Mouse (Mus musculus) thymus, adult 2 months (tissue): ENCODE measurements around the gene Myadml2. TPM values are rescaled to one million over a fixed set of nuclear protein-coding genes. Genes with fewer than 3 reads are reported as not detected.

ENCODE experiments used
- DNase-seq: peaks from one replicate; pipeline ENCODE4 v3.0.0; 2021
- H3K27ac ChIP-seq: fragments of 200-500 bp; 2 replicates; pipeline ENCODE4 v1.5.1; 2012; ENCODE audit warnings: low read length, control low read depth; ENCODE audit not compliant: control insufficient read depth, insufficient read depth
- H3K27me3 ChIP-seq: fragments of 200-500 bp; 2 replicates; pipeline ENCODE4 v1.6.1; 2012; ENCODE audit warnings: mild to moderate bottlenecking, low read length, moderate library complexity, mixed read lengths; ENCODE audit not compliant: control insufficient read depth, insufficient read depth
- H3K36me3 ChIP-seq: fragments of 200-500 bp; 2 replicates; pipeline ENCODE4 v1.6.1; 2012; ENCODE audit warnings: mild to moderate bottlenecking, low read length, moderate library complexity; ENCODE audit not compliant: control insufficient read depth, insufficient read depth
- H3K4me1 ChIP-seq: fragments of 200-500 bp; replicated peaks from 2 replicates; pipeline ENCODE4 v1.6.1; 2012; ENCODE audit warnings: low read length; ENCODE audit not compliant: control insufficient read depth, insufficient read depth
- H3K4me3 ChIP-seq: fragments of 200-500 bp; 2 replicates; pipeline ENCODE4 v1.5.1; 2012; ENCODE audit warnings: mild to moderate bottlenecking, low read length, control low read depth, moderate library complexity; ENCODE audit not compliant: control insufficient read depth, insufficient read depth
- CTCF ChIP-seq: fragments of 200-500 bp; IDR thresholded peaks from 2 replicates; pipeline ENCODE4 v1.5.1; 2012; ENCODE audit warnings: mild to moderate bottlenecking, control low read depth, low read length, moderate library complexity, borderline replicate concordance; ENCODE audit not compliant: control insufficient read depth, poor library complexity, insufficient read depth; ENCODE audit errors: extremely low read depth
- POLR2A ChIP-seq: fragments of 200-500 bp; IDR thresholded peaks from 2 replicates; pipeline ENCODE4 v1.6.1; 2012; ENCODE audit warnings: mild to moderate bottlenecking, low read length, control low read depth, moderate library complexity; ENCODE audit not compliant: control insufficient read depth, poor library complexity, insufficient read depth; ENCODE audit errors: extremely low read depth
- WGBS: fragments of 180-500 bp; shearing (Covaris S2); methylation state at CpG from one replicate; pipeline ENCODE4 v1.1.7; 2018; 5-methylcytosine and 5-hydroxymethylcytosine counted together
- polyA plus RNA-seq: library from polyadenylated mRNA; depleted of rRNA; stranded (reverse); fragments of >200 nt; gene quantifications from 2 replicates; pipeline ENCODE4 v1.2.3, GENCODE M21; 2012

The Myadml2 gene
- polyA plus RNA-seq, 1 experiment, result 3.2 TPM

DNA sequence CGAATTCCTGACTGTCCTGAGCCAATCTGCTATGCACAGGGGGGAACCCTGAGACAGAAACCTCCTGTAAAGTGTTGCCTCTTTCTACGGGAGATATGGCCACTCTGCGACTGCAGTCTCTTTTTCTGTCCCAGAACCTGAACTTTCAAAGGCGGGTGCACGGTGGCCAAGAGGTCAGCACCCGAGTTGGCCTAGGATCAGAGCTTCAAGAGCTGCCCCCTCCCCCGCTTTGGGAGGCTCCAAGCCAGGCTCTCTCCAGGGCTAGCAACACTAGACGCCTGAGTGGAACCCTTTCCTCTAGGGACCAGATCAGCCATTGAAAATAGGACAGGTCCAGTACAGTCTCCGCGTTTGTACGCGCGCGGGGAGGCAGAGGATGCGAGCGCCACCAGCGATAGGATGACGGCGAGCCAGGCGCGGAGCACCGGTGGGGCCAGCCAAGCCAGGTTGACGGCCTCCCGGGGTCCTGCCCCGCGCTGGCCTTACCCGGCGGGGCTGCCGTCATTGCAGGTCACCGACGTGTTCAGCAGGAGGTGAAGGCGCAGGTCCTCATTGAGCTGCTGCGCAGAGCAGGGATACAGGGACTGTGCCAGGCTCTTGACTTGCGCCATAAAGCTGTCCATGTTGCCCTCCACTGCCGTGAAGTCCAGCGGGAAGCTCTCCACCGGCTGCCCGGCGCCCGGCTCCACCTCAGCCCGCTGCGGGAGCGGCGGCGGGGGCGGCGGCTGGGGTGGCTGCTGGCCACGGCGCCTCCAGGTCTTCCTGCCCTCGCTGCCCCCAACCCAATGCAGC lies 11.7 kb upstream of the Myadml2 start:
- H3K4me1 ChIP-seq, result peaks cover 14% of the 10 kb centered on the region
- 9% methylated on average over 50 of the region's 50 CpGs for WGBS
- no peak overlapping the region for H3K27ac ChIP-seq
- no peak overlapping the region; the same call in 1 of the 2 replicates for H3K4me3 ChIP-seq
- H3K27me3 ChIP-seq, result peaks cover 25% of the 10 kb centered on the region
- no peak for TF ChIP-seq POLR2A
- no peak for TF ChIP-seq CTCF
- no peak for DNase-seq
- H3K36me3 ChIP-seq, result no peaks in the 10 kb centered on the region

DNA sequence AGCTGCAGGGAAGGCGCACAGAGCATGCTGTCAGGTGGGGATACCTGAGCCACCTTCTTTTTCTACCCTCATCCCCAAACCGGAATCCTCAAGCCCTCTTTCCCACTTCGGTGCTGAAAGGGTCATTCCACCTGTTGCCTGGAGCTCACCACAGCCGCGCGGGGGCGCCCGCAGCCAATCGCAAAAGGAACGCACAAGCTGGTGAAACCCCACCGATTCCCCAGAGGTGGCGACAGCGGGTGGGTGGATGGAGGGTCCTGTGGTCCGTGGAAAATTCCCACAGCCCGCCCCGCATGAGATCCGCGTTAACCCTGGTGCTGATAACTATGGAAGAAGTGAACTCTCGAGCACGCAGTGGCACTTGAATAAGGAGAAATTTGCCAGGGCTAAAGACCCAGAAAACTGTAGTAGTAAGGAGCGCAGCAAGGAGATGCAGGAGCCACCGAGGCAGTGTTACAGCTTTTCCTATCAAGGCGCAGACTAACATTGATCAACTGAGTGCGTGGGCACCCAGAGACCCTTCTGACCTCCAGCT lies 11.0 kb upstream of the Myadml2 start:
- H3K27me3 ChIP-seq, result peaks cover 25% of the 10 kb centered on the region

DNA sequence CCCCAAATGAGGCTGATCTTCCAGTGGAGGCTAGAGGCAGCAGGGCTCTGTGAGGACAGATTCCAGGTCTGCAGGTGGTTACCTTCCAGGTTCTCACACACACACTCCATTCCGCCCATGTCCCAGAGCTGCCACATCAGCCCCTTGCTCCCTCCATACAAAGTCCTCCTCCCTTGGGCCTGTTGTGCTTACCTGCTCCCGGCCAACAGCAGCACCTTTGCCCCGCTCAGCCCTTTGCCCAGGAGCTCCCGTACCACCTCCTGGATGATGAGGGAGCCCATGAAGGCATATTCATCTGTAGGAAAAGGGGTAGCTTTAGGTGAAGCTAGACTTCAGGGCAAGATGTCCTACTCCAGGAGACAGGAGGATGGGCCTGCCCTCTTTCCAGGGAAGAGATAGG lies 9.3 kb upstream of the Myadml2 start:
- H3K4me1 ChIP-seq, result peaks cover 14% of the 10 kb centered on the region
- WGBS, result 96% methylated on average over 4 of the region's 4 CpGs
- H3K27me3 ChIP-seq, result peaks cover 21% of the 10 kb centered on the region
- no peak overlapping the region for H3K27ac ChIP-seq
- no peaks in the 10 kb centered on the region for H3K36me3 ChIP-seq
- no peak for DNase-seq
- no peak overlapping the region for H3K4me3 ChIP-seq
- TF ChIP-seq CTCF (no peak), POLR2A (no peak)

More for the DNA sequence above, 11.0 kb upstream of the Myadml2 start:
- Histone ChIP-seq H3K36me3 (no peaks in the 10 kb centered on the region), H3K4me3 (no peak overlapping the region), H3K27ac (no peak overlapping the region), H3K4me1 (peaks cover 14% of the 10 kb centered on the region)
- DNase-seq, result peak; percentile 87
- TF ChIP-seq POLR2A, result no peak
- peak; percentile 89 for TF ChIP-seq CTCF
- 4% methylated on average over 24 of the region's 24 CpGs for WGBS

DNA sequence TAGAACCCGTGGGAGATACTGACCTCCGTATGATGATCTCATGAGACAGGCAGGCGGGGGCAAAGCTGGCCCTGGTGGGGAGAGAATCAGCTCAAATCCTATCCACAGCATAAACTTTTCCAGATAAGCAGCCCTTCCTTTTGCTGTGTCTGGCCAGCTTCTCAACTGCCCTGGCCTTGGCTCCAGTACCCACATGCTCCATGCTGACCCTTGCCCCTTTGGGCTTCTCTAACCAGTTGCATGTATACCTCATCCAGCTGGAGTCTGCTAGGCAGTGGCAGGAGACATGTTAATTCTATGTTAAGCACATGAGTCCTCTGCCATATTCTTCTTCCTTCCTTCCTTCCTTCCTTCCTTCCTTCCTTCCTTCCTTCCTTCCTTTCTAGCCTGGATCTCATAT lies 6.8 kb upstream of the Myadml2 start:
- Histone ChIP-seq H3K4me1 (0 out of 2 replicates have a peak, but pooled peaks cover 2% of the 10 kb centered on the region), H3K27ac (no peak overlapping the region), H3K4me3 (no peak overlapping the region), H3K27me3 (peaks cover 5% of the 10 kb centered on the region; the same call in 1 of the 2 replicates), H3K36me3 (no peaks in the 10 kb centered on the region)
- WGBS, result 89% methylated on average over 3 of the region's 3 CpGs
- no peak for TF ChIP-seq CTCF
- TF ChIP-seq POLR2A, result no peak
- DNase-seq, result no peak

DNA sequence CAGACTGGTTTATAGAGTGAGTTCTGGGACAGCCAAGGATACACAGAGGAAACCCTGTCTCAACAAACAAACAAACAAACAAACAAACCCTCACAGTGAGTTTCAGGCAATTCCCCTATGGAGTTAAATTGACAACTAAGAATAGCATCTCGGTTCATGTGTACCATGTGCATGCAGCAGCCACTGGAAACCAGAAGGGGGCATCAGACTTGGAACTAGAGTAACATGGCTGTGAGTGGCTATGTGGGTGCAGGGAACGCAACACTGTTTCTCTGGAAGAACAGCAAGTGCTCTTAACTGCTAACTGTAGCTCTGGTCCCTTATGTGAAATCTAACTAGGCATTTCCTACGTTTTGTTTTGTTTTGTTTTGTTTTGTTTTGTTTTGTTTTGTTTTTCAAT lies 3.9 kb upstream of the Myadml2 start:
- Histone ChIP-seq H3K27ac (no peak overlapping the region), H3K4me1 (peaks cover 11% of the 10 kb centered on the region), H3K4me3 (no peak overlapping the region), H3K27me3 (no peaks in the 10 kb centered on the region), H3K36me3 (no peaks in the 10 kb centered on the region)
- 96% methylated on average over 3 of the region's 3 CpGs for WGBS
- TF ChIP-seq CTCF, result no peak
- TF ChIP-seq POLR2A, result no peak
- no peak for DNase-seq

DNA sequence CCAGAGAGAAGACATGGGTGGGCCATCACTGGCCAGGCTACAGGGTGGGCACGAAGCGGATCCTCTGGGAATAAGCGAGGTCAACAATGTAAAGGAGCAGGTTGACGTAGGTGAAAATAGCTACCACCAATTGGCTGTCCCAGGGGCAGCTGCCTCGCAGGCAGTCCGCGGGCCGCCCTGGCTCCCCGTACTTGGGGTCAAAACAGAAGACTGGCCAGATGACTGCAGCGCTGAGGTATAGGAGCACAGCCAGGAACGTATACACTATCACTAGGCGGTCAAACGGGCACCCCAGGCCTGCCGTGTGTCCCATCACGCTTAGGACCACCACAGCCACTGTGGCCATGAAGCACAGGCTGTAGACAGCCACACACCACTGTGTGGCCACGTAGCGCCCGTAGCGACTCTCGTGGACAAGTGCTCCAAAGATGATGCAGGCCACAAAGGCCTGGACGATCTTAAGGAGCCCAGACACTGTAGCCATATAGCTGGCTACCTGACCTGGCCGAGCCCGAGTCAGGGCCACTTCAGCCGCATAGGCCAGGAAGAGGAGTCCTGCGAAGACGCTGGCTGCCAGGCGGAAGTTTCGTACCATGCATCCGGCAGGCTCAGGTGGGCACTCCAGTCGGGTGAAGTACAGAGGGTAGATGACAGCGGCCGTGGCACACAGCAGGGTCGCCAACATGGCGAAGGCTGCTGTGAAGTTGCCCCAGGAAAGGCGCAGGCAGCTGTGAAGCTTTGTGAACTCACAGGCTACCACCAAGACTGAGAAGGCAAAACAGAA lies 719 bp downstream of the Myadml2 start:
- DNase-seq, result no peak
- H3K4me1 ChIP-seq, result peaks cover 22% of the 10 kb centered on the region
- TF ChIP-seq POLR2A (no peak), CTCF (no peak)
- H3K27ac ChIP-seq, result 0 out of 2 replicates have a peak overlapping the region, but pooled peaks have one; percentile 26
- no peaks in the 10 kb centered on the region; the same call in 1 of the 2 replicates for H3K27me3 ChIP-seq
- WGBS, result 93% methylated on average over 35 of the region's 35 CpGs
- H3K36me3 ChIP-seq, result no peaks in the 10 kb centered on the region
- H3K4me3 ChIP-seq, result peak overlapping the region; percentile 46

DNA sequence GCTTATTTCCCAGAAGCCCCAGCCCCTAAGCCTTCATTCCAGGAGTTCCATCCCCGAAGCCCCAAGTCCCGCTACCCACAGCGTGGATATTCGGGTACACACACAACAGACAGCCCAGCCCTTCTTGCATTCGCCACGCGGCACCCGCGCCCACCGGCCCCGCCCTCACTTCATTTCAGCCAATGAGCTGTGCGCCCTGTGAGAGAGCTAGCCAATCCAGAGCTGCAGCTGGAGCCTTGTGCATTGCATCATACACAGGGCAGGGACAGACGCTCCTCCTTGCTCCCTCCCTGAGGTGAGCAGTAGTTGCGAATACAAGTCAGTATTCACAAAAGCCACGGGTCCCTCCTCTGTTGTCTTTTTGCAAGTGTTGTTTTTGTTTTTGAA lies 4.4 kb downstream of the Myadml2 start, which contains the start of gene Pycr1:
TSS of gene Pycr1 (minus strand) at position 169 of the 387 bp plus-strand sequence.
- under 1% methylated on average over 15 of the region's 15 CpGs for WGBS
- DNase-seq, result peak; percentile 97
- H3K4me3 ChIP-seq, result peak within 1 kb of the TSS; percentile 32
- no peaks in the 10 kb centered on the region; the same call in 1 of the 2 replicates for H3K27me3 ChIP-seq
- H3K36me3 ChIP-seq, result no peaks in the 10 kb centered on the region
- TF ChIP-seq CTCF, result 0 out of 2 replicates have a peak, but pooled peaks have one; percentile 36
- TF ChIP-seq POLR2A, result no peak
- no peak within 1 kb of the TSS for H3K27ac ChIP-seq
- H3K4me1 ChIP-seq, result peaks cover 30% of the 10 kb centered on the region
